Mouse (Mus musculus) hindbrain, embryonic 16.5 days (tissue): Measurements from ENCODE around the gene Cltc. TPM values are rescaled to one million over a fixed set of nuclear protein-coding genes. Genes with fewer than 3 reads are reported as not detected.

ENCODE experiments used
- ATAC-seq: fragments of 200-750 bp; cut with Nextera tagmentation; 2 replicates; pipeline ENCODE4 v1.8.0; 2017; ENCODE audit warnings: moderate TSS enrichment, moderate library complexity
- H3K27ac ChIP-seq: fragments of 300-500 bp; sonication (generic); 2 replicates; pipeline ENCODE4 v1.5.1; 2014; ENCODE audit warnings: low read depth, mild to moderate bottlenecking, control low read depth, low read length, moderate library complexity
- H3K27me3 ChIP-seq: fragments of 300-500 bp; sonication (generic); replicated peaks from 2 replicates; pipeline ENCODE4 v1.6.1; 2014; ENCODE audit warnings: low read length; ENCODE audit not compliant: control insufficient read depth, insufficient read depth
- H3K36me3 ChIP-seq: fragments of 300-500 bp; sonication (generic); 2 replicates; pipeline ENCODE4 v1.6.1; 2014; ENCODE audit warnings: mild to moderate bottlenecking, low read length, moderate library complexity, mixed read lengths; ENCODE audit not compliant: control insufficient read depth, insufficient read depth
- H3K4me1 ChIP-seq: fragments of 300-500 bp; sonication (generic); 2 replicates; pipeline ENCODE4 v1.6.1; 2014; ENCODE audit warnings: low read depth, low read length; ENCODE audit not compliant: control insufficient read depth, insufficient read depth
- H3K4me2 ChIP-seq: fragments of 300-500 bp; sonication (generic); 2 replicates; pipeline ENCODE4 v1.6.1; 2014; ENCODE audit warnings: mild to moderate bottlenecking, low read length, control low read depth, moderate library complexity
- H3K4me3 ChIP-seq: fragments of 300-500 bp; sonication (generic); 2 replicates; pipeline ENCODE4 v1.5.1; 2014; ENCODE audit warnings: mild to moderate bottlenecking, low read length, control low read depth, moderate library complexity
- H3K9ac ChIP-seq: fragments of 300-500 bp; sonication (generic); 2 replicates; pipeline ENCODE4 v1.6.1; 2014; ENCODE audit warnings: low read depth, mild to moderate bottlenecking, control low read depth, low read length, moderate library complexity
- H3K9me3 ChIP-seq: fragments of 300-500 bp; sonication (generic); 2 replicates; pipeline ENCODE4 v1.6.1; 2014; ENCODE audit warnings: mild to moderate bottlenecking, low read length, moderate library complexity; ENCODE audit not compliant: control insufficient read depth
- WGBS: fragments of 180-500 bp; shearing (Covaris S2); extraction: QIAGEN DNeasy Blood & Tissue Kit; methylation state at CpG from one replicate; pipeline ENCODE4 v1.1.7; 2014; 5-methylcytosine and 5-hydroxymethylcytosine counted together
- polyA plus RNA-seq: library from polyadenylated mRNA; unstranded; fragments of >200 nt; fragmentation: Nextera tagmentation; extraction: Ambion mirVana; gene quantifications from 2 replicates; pipeline ENCODE4 v1.2.1, GENCODE M21; 2015

The Cltc gene
- polyA plus RNA-seq, 1 experiment from 2014 or later: 146 TPM

DNA sequence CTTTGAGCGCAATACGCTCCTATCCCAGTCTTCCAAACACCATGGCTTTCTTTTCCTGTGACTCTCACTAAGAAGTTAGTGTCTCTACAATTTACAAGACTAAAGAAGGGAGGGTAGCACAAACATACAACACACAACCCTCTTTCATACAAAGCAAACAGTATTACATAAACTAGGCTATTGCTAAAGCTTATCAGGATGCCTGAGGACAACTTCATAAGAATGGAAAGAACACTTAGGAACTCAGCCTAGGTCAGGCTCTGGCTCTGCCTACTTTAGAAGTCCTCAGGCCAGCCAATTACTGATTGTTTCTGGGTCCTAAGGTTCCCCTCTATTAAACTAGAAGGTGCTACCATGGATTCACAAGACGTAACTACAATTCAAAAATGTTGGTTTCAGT is 76.6 kb downstream of the Cltc start:
- no peak overlapping the region for H3K4me3 ChIP-seq
- 99% methylated on average over 3 of the region's 3 CpGs for WGBS
- no peaks in the 10 kb centered on the region for H3K27me3 ChIP-seq

GRCm38 (mm10) chr11:86678957-86679356 is 78.4 kb downstream of the Cltc start:
- Histone ChIP-seq H3K36me3 (no peaks in the 10 kb centered on the region), H3K4me2 (no peak overlapping the region), H3K9me3 (no peaks in the 10 kb centered on the region), H3K4me1 (peaks cover 8% of the 10 kb centered on the region), H3K4me3 (no peak overlapping the region), H3K27ac (no peak overlapping the region), H3K27me3 (no peaks in the 10 kb centered on the region), H3K9ac (no peak overlapping the region)
- no peak for ATAC-seq
- 45% methylated on average over 5 of the region's 5 CpGs for WGBS

More for the DNA sequence above, 76.6 kb downstream of the Cltc start:
- Histone ChIP-seq H3K4me1 (peaks cover 21% of the 10 kb centered on the region), H3K36me3 (no peaks in the 10 kb centered on the region), H3K27ac (no peak overlapping the region), H3K9ac (no peak overlapping the region), H3K4me2 (no peak overlapping the region), H3K9me3 (no peaks in the 10 kb centered on the region)
- ATAC-seq: no peak

GRCm38 (mm10) chr11:86675520-86675919 is 81.8 kb downstream of the Cltc start:
- Histone ChIP-seq H3K27ac (no peak overlapping the region), H3K4me3 (no peak overlapping the region), H3K9ac (no peak overlapping the region), H3K9me3 (no peaks in the 10 kb centered on the region), H3K4me1 (no peaks in the 10 kb centered on the region), H3K27me3 (no peaks in the 10 kb centered on the region), H3K4me2 (no peak overlapping the region), H3K36me3 (no peaks in the 10 kb centered on the region)
- WGBS: 95% methylated on average over 4 of the region's 4 CpGs
- no peak for ATAC-seq

- Histone ChIP-seq H3K9ac (no peak overlapping the region), H3K4me3 (no peak overlapping the region), H3K4me1 (no peaks in the 10 kb centered on the region), H3K36me3 (no peaks in the 10 kb centered on the region), H3K4me2 (no peak overlapping the region), H3K27me3 (no peaks in the 10 kb centered on the region), H3K27ac (no peak overlapping the region), H3K9me3 (no peaks in the 10 kb centered on the region)
- WGBS: 88% methylated on average over 3 of the region's 3 CpGs
- no peak for ATAC-seq
These were observed 84.6 kb downstream of the Cltc start for GRCm38 (mm10) chr11:86672772-86673171.

DNA sequence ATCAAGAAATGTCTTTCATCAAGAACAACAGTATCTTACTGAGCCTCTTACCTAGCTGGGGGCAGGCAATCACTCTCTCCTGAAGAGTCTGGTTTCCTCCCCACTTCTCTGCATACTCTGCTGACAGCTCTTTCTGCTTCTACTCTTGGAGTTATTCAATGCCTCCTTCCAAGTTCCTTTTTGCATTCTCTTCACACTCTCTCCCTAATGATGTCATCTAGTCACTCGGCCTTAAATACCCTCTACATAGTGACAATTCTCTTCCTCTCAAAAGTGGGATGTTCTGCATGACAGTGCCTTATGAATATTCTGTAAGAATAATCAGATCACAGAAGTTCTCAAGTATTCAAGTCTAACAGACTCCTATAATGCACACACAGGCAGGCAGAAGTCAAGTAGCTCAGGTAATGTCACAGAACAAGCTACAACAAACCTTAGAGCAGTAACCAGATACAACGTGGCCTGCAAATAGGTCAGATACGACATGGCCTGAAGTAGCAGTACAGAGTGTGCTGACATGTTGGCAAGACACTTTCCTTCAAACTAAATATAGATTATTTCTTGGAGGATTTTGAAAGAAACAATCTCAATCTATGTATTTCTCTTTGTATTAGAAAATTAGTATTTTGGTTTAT is 86.2 kb downstream of the Cltc start:
- H3K9ac ChIP-seq: no peak overlapping the region
- H3K4me2 ChIP-seq: no peak overlapping the region
- WGBS: 65% methylated on average over 3 of the region's 3 CpGs
- no peaks in the 10 kb centered on the region for H3K36me3 ChIP-seq
- H3K27me3 ChIP-seq: no peaks in the 10 kb centered on the region
- no peak for ATAC-seq
- H3K27ac ChIP-seq: no peak overlapping the region
- H3K4me3 ChIP-seq: no peak overlapping the region
- H3K9me3 ChIP-seq: no peaks in the 10 kb centered on the region
- no peaks in the 10 kb centered on the region for H3K4me1 ChIP-seq

- no peak overlapping the region for H3K27ac ChIP-seq
- no peak for ATAC-seq
- H3K36me3 ChIP-seq: peaks cover 5% of the 10 kb centered on the region
- 89% methylated on average over 3 of the region's 3 CpGs for WGBS
- no peaks in the 10 kb centered on the region for H3K27me3 ChIP-seq
- no peak overlapping the region for H3K9ac ChIP-seq
- H3K9me3 ChIP-seq: no peaks in the 10 kb centered on the region
- no peak overlapping the region for H3K4me2 ChIP-seq
- no peak overlapping the region for H3K4me3 ChIP-seq
- H3K4me1 ChIP-seq: no peaks in the 10 kb centered on the region
These were observed 89.2 kb downstream of the Cltc start for GRCm38 (mm10) chr11:86668169-86668568.

DNA sequence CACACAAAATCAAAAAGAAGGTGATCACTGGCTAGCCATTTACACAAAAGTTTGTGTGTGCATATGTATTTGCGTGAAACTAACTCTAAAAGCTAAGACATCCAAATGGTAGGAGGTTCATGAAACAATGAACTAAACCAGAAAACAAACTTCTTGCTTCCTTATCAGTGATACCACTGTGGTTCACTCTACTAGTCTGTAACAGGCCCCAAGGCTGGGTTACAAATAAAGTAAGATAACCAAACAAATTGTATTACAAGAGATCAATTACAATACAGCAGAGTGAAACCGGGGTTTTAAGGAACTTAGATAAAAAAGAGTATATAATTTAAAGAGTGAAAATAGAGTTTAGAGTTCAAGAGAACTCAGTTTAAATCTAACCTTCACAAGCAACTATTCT is 89.8 kb downstream of the Cltc start:
- Histone ChIP-seq H3K9ac (no peak overlapping the region), H3K36me3 (peaks cover 5% of the 10 kb centered on the region), H3K4me3 (no peak overlapping the region), H3K27me3 (no peaks in the 10 kb centered on the region), H3K4me2 (no peak overlapping the region), H3K4me1 (no peaks in the 10 kb centered on the region), H3K9me3 (no peaks in the 10 kb centered on the region), H3K27ac (no peak overlapping the region)
- 93% methylated on average over 2 of the region's 2 CpGs for WGBS
- no peak for ATAC-seq

DNA sequence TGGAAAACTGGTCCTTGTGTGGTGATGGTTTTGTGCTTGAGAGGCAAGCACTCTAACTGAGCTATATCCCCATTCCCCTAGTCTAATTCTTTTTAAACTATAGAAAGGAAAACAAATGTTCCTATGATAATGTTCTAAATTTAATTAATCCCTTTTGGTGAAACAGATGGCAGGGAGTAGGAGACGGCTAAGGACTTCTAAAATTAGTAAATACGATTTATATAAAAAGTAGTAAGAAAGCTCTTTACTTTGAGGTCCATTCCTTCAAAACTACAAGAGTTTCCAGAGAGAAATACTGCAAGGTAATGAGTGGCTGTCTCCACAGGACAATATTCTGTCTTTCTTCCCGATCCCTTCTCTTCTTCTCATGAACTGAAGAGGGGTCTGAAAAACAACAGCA is 93.0 kb downstream of the Cltc start:
- 95% methylated on average over 3 of the region's 3 CpGs for WGBS
- peaks cover 10% of the 10 kb centered on the region for H3K36me3 ChIP-seq

GRCm38 (mm10) chr11:86663977-86664376 is 93.4 kb downstream of the Cltc start:
- Histone ChIP-seq H3K4me2 (no peak overlapping the region), H3K27me3 (no peaks in the 10 kb centered on the region), H3K27ac (no peak overlapping the region), H3K36me3 (peaks cover 10% of the 10 kb centered on the region), H3K4me1 (no peaks in the 10 kb centered on the region), H3K4me3 (no peak overlapping the region), H3K9ac (no peak overlapping the region), H3K9me3 (no peaks in the 10 kb centered on the region)
- ATAC-seq: no peak

More for the DNA sequence above, 93.0 kb downstream of the Cltc start:
- Histone ChIP-seq H3K9me3 (no peaks in the 10 kb centered on the region), H3K27me3 (no peaks in the 10 kb centered on the region), H3K9ac (no peak overlapping the region), H3K4me3 (no peak overlapping the region), H3K4me2 (no peak overlapping the region), H3K27ac (no peak overlapping the region), H3K4me1 (no peaks in the 10 kb centered on the region)
- ATAC-seq: no peak
